Mouse (Mus musculus) spleen, adult 18-20 months (tissue): ENCODE measurements around the gene 1700057G04Rik.

Experiments used
- DNase-seq, 2 experiments: peaks; one replicate each; pipeline ENCODE4 v3.0.0; 2022; ENCODE audit warnings: mixed read lengths in 2 of 2

Gene 1700057G04Rik

GRCm38 (mm10) chr9:92387404-92387803 is 78.2 kb downstream of the 1700057G04Rik start:
- no peak for DNase-seq

GRCm38 (mm10) chr9:92402628-92403027 is 93.5 kb downstream of the 1700057G04Rik start:
- no peak for DNase-seq
